Mouse (Mus musculus) hindbrain, embryonic 11.5 days (tissue): ENCODE results near the gene Nrxn3. TPM values are rescaled to one million over a fixed set of nuclear protein-coding genes. Genes with fewer than 3 reads are reported as not detected.

Source experiments
- ATAC-seq: fragments of 200-750 bp; cut with Nextera tagmentation; 2 replicates; pipeline ENCODE4 v1.8.0; 2017; ENCODE audit warnings: mild to moderate bottlenecking, moderate TSS enrichment, moderate library complexity; ENCODE audit not compliant: low FRiP score
- DNase-seq: peaks from one replicate; pipeline ENCODE4 v3.0.0-alpha.2; 2015; ENCODE audit warnings: low spot score
- H3K27ac ChIP-seq: fragments of 300-500 bp; sonication (generic); 2 replicates; pipeline ENCODE4 v1.5.1; 2014; ENCODE audit warnings: mild to moderate bottlenecking, low read depth, low read length
- H3K27me3 ChIP-seq: fragments of 300-500 bp; sonication (generic); 2 replicates; pipeline ENCODE4 v1.6.1; 2014; ENCODE audit warnings: mild to moderate bottlenecking, low read length, moderate library complexity, mixed read lengths; ENCODE audit not compliant: control insufficient read depth, insufficient read depth
- H3K36me3 ChIP-seq: fragments of 300-500 bp; sonication (generic); 2 replicates; pipeline ENCODE4 v1.6.1; 2014; ENCODE audit warnings: mild to moderate bottlenecking, low read length, moderate library complexity, mixed read lengths; ENCODE audit not compliant: control insufficient read depth, insufficient read depth
- H3K4me1 ChIP-seq: fragments of 300-500 bp; sonication (generic); replicated peaks from 2 replicates; pipeline ENCODE4 v1.6.1; 2014; ENCODE audit warnings: low read length, mixed read lengths; ENCODE audit not compliant: control insufficient read depth, insufficient read depth
- H3K4me2 ChIP-seq: fragments of 300-500 bp; sonication (generic); replicated peaks from 2 replicates; pipeline ENCODE4 v1.6.1; 2014; ENCODE audit warnings: mild to moderate bottlenecking, low read depth, low read length
- H3K4me3 ChIP-seq: fragments of 300-500 bp; sonication (generic); 2 replicates; pipeline ENCODE4 v1.5.1; 2014; ENCODE audit warnings: low read depth, low read length
- H3K9ac ChIP-seq: fragments of 300-500 bp; sonication (generic); 2 replicates; pipeline ENCODE4 v1.6.1; 2014; ENCODE audit warnings: low read depth, low read length
- H3K9me3 ChIP-seq: fragments of 300-500 bp; sonication (generic); 2 replicates; pipeline ENCODE4 v1.6.1; 2016; ENCODE audit warnings: low read length; ENCODE audit not compliant: control insufficient read depth
- WGBS: fragments of 180-500 bp; shearing (Covaris S2); extraction: QIAGEN DNeasy Blood & Tissue Kit; methylation state at CpG from one replicate; pipeline ENCODE4 v1.1.7; 2014; 5-methylcytosine and 5-hydroxymethylcytosine counted together
- polyA plus RNA-seq: library from polyadenylated mRNA; unstranded; fragments of >200 nt; fragmentation: Nextera tagmentation; extraction: Ambion mirVana; gene quantifications from 2 replicates; pipeline ENCODE4 v1.2.1, GENCODE M21; 2014

Gene Nrxn3
- polyA plus RNA-seq, 1 experiment from 2014 or later: 52.4 TPM

DNA sequence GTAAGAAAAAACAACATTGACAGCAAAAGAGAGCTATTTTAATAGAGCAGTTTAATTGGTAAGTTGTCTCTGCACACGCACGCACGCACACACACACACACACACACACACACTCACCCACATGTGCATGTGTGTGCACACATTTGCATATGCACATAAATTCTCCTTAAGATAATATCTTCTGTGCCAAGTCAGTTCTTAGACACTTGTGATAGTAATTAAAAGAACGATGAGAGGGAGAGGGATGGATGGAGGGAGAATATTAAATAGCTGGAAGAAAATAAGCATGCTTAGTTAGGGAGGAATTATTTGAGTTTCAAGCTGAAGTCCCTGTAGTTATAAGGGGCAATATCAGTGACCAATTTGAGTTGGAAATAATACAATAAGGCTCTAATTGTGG lies 203.6 kb downstream of the Nrxn3 start:
- WGBS: 91% methylated on average over 4 of the region's 4 CpGs
- H3K4me1 ChIP-seq: no peaks in the 10 kb centered on the region
- no peaks in the 10 kb centered on the region for H3K9me3 ChIP-seq
- H3K27ac ChIP-seq: no peak overlapping the region
- H3K36me3 ChIP-seq: no peaks in the 10 kb centered on the region
- H3K27me3 ChIP-seq: no peaks in the 10 kb centered on the region
- no peak overlapping the region for H3K9ac ChIP-seq
- no peak overlapping the region for H3K4me2 ChIP-seq
- no peak overlapping the region for H3K4me3 ChIP-seq
- DNase-seq: no peak
- no peak for ATAC-seq

DNA sequence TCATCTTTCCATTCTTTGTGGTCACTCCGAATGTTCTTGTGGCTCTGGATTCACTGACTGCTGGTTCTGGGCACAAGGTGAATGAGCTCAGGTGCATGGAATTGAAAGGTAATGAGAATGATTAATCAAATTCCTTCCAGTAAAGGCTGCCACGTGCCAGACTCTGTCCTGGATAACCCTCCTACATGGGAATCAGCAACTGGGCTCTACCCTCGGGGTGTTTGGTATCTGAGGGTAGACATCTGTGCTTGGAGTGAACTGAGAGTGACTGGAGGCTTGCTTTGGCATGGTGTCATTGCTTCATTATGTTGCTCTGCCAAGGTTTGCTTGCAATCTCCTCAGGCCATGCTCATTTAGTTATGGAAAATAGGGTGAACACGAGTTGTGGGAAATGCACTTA lies 209.0 kb downstream of the Nrxn3 start:
- 74% methylated on average over 4 of the region's 4 CpGs for WGBS
- ATAC-seq (no peak), DNase-seq (no peak)
- no peak overlapping the region for H3K27ac ChIP-seq
- H3K9me3 ChIP-seq: no peaks in the 10 kb centered on the region
- H3K9ac ChIP-seq: no peak overlapping the region
- H3K4me2 ChIP-seq: no peak overlapping the region
- H3K27me3 ChIP-seq: no peaks in the 10 kb centered on the region
- no peaks in the 10 kb centered on the region for H3K36me3 ChIP-seq
- H3K4me3 ChIP-seq: no peak overlapping the region
- no peaks in the 10 kb centered on the region for H3K4me1 ChIP-seq

DNA sequence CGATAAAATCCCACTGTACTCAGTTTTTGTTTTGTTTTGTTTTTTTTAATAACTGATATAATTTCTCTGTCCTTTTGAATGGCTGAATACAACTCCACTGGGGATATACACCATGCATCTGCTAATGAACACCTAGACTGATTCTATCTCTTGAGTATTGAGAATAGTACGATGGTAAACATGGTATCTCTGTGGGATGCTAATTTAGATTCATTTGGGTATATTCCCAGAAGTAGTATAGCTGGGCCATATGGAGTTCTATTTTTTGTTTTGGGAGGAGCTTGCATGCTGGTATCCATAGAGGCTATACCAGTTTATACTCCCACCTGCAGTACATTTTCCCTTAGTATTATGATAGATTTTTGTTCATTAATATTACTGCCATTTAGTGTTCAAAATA lies 217.0 kb downstream of the Nrxn3 start:
- Histone ChIP-seq H3K27ac (no peak overlapping the region), H3K4me3 (no peak overlapping the region), H3K27me3 (no peaks in the 10 kb centered on the region), H3K4me2 (no peak overlapping the region), H3K4me1 (no peaks in the 10 kb centered on the region), H3K9me3 (no peaks in the 10 kb centered on the region), H3K9ac (no peak overlapping the region), H3K36me3 (no peaks in the 10 kb centered on the region)
- no peak for DNase-seq
- ATAC-seq: no peak
- 81% methylated on average over 2 of the region's 2 CpGs for WGBS

DNA sequence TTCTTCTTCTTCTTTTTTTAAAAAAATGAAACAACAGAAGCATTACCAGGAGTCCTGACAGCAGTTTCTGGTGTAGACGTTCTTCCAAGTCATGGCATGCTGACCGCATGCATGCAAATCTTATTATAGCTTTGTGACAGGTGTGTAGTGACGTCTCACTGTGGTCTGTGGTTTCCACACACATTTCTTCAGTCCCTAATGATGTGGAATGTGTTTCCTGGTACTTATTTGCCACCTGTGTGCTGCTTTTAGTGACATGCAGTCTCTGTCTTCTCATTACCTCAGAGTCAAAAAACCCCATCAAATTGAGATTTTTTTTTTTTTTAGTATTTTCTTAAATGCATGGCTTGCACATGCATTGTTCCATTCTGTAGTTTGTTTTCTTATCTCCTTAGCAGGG lies 222.3 kb downstream of the Nrxn3 start:
- no peak for ATAC-seq
- no peaks in the 10 kb centered on the region for H3K36me3 ChIP-seq
- no peak overlapping the region for H3K27ac ChIP-seq
- no peak for DNase-seq
- no peak overlapping the region for H3K9ac ChIP-seq
- no peaks in the 10 kb centered on the region for H3K27me3 ChIP-seq
- no peak overlapping the region for H3K4me3 ChIP-seq
- H3K4me2 ChIP-seq: no peak overlapping the region
- whole genome bisulfite sequencing: 79% methylated on average over 3 of the region's 3 CpGs
- no peaks in the 10 kb centered on the region for H3K4me1 ChIP-seq
- no peaks in the 10 kb centered on the region for H3K9me3 ChIP-seq

DNA sequence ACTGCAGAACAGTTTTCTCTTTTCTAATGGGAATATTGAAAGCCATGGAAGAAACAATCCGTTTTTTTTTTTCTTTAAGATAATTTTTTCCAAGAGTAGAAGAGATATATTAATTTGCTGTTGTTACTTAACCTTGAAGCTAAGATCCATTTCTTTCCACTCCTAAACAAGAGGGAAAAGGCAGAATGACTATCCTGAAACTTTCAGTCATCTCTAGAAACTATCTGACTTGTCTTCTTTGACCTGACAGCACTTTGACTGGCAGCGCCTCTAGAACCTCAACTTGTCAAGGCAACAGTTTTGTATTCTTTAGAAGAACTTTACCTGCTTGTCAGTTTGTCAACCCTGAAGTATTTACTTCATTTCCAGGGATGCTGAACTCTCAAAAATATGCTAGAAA lies 227.2 kb downstream of the Nrxn3 start:
- no peaks in the 10 kb centered on the region for H3K9me3 ChIP-seq
- no peak for ATAC-seq
- H3K27me3 ChIP-seq: no peaks in the 10 kb centered on the region
- H3K9ac ChIP-seq: no peak overlapping the region
- no peak overlapping the region for H3K4me2 ChIP-seq
- WGBS: 91% methylated on average over 2 of the region's 2 CpGs
- H3K4me1 ChIP-seq: no peaks in the 10 kb centered on the region
- H3K36me3 ChIP-seq: no peaks in the 10 kb centered on the region
- no peak overlapping the region for H3K27ac ChIP-seq
- no peak for DNase-seq
- no peak overlapping the region for H3K4me3 ChIP-seq

DNA sequence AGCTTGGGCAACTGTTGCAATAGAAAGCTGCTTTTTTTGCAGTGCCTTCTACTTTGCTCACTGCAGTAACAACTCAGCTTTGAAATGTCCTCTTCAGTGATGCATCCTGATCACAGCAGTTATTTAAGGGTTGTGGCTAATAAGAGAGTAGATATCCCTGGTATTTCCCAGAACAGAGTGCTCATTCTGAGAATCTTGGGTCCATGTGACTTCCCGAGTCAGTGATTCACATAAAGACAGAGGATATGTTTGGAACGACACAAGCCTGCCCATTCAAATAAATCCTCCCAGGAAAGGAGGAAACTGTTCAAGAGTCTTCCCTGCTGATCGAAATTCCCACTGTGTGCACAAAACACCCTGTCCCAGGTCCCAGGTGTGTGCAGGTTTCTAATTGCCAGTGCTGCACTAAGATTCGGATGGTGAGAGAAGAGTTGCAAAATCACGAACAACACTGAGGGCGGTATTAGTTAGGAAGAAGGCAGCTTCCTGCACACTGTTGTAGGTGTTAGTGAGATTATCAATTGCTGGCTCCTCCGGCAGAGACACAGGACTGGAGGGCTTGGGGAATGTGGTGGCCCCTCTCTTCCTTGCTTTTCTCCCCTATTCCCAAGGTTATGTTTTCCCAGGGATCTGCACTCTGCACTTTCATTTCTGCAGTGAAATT lies 230.4 kb downstream of the Nrxn3 start:
- no peak for DNase-seq
- no peak for ATAC-seq
- Histone ChIP-seq H3K36me3 (no peaks in the 10 kb centered on the region), H3K27me3 (no peaks in the 10 kb centered on the region), H3K9me3 (no peaks in the 10 kb centered on the region), H3K4me2 (no peak overlapping the region), H3K4me1 (no peaks in the 10 kb centered on the region), H3K9ac (no peak overlapping the region), H3K27ac (no peak overlapping the region), H3K4me3 (no peak overlapping the region)
- 80% methylated on average over 7 of the region's 7 CpGs for WGBS

DNA sequence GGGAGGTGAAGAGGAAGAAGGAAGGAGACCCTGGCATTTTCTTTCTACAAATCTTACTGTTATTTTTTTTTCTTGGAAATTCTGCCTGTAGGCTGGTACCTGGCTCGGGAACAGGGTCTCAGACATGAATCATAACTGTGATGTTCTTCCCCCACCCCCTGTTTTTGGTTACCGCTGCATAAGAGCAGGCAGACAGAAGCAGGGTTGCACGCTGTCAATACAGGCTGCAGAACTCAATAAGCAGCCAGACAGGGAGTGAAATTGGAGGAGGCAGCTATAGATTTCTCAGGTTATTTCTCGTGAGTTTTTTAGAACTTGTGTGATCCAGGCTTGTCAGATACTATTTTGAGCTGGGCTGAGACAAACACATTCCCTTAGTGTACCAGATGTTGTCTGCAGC lies 231.1 kb downstream of the Nrxn3 start:
- H3K4me3 ChIP-seq: no peak overlapping the region
- DNase-seq (no peak), ATAC-seq (no peak)
- H3K4me2 ChIP-seq: no peak overlapping the region
- H3K9me3 ChIP-seq: no peaks in the 10 kb centered on the region
- 72% methylated on average over 4 of the region's 4 CpGs for WGBS
- no peaks in the 10 kb centered on the region for H3K36me3 ChIP-seq
- H3K9ac ChIP-seq: no peak overlapping the region
- no peaks in the 10 kb centered on the region for H3K27me3 ChIP-seq
- no peak overlapping the region for H3K27ac ChIP-seq
- no peaks in the 10 kb centered on the region for H3K4me1 ChIP-seq

DNA sequence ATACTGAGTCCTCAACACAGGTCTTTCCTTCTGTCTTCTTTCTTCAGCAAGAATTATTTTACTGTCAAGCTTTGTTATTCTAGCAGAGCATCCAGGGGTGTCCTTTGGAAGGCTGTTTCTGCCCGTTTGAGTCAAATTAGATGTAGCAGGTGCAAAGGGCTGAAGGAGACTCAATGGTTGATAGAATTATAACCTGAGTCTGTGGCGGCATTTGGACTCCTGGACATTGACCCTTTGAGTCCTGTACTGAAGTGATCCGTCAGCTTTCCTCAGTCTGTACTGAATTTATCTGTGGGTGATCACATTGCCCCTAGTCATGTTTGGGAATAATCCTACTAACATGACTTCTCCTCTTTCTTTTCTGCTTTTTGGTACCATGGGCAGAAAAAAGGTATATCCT lies 234.8 kb downstream of the Nrxn3 start:
- Histone ChIP-seq H3K27me3 (no peaks in the 10 kb centered on the region), H3K9me3 (no peaks in the 10 kb centered on the region), H3K9ac (no peak overlapping the region), H3K27ac (no peak overlapping the region), H3K4me1 (no peaks in the 10 kb centered on the region), H3K36me3 (no peaks in the 10 kb centered on the region), H3K4me2 (no peak overlapping the region), H3K4me3 (no peak overlapping the region)
- ATAC-seq: no peak
- no peak for DNase-seq
- WGBS: 78% methylated on average over 3 of the region's 3 CpGs

DNA sequence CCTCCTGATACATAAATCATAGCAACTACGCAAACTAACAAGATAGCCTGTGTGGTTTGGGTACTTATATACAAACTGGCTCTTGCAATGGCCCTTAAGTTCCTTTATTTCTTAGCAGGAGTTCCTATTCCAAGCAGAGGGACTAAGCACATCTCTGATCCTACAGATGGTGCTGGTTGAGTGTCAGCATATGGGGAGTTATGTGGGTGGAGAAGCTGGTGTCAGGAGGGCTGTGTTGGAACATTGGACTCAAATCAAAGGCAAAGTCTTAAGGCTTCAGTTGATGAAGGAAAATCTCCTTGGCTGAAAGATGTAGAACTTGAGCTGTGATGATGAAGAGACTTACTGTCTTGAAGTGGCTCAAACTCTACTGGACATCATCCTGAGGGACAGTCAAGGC lies 238.1 kb downstream of the Nrxn3 start:
- 84% methylated on average over 1 of the region's 1 CpGs for WGBS
- no peaks in the 10 kb centered on the region for H3K9me3 ChIP-seq
- H3K9ac ChIP-seq: no peak overlapping the region
- H3K4me3 ChIP-seq: no peak overlapping the region
- H3K27ac ChIP-seq: no peak overlapping the region
- H3K4me1 ChIP-seq: no peaks in the 10 kb centered on the region
- H3K36me3 ChIP-seq: no peaks in the 10 kb centered on the region
- no peaks in the 10 kb centered on the region for H3K27me3 ChIP-seq
- ATAC-seq (no peak), DNase-seq (no peak)
- H3K4me2 ChIP-seq: no peak overlapping the region
